Mouse (Mus musculus) liver, embryonic 11.5 days (tissue): Measurements from ENCODE around the gene Gdpd2. TPM values are rescaled to one million over a fixed set of nuclear protein-coding genes. Genes with fewer than 3 reads are reported as not detected.

Source experiments
- ATAC-seq: fragments of 200-750 bp; cut with Nextera tagmentation; replicated peaks from 2 replicates; pipeline ENCODE4 v1.8.0; 2017; ENCODE audit warnings: moderate number of reproducible peaks, mild to moderate bottlenecking, moderate TSS enrichment, moderate library complexity; ENCODE audit not compliant: low FRiP score
- DNase-seq: peaks from one replicate; pipeline ENCODE4 v3.0.0-alpha.2; 2017; ENCODE audit warnings: low spot score
- H3K27ac ChIP-seq: fragments of 300-500 bp; sonication (generic); 2 replicates; pipeline ENCODE4 v1.5.1; 2014; ENCODE audit warnings: mild to moderate bottlenecking, low read depth, low read length, control low read depth
- H3K27me3 ChIP-seq: fragments of 300-500 bp; sonication (generic); replicated peaks from 2 replicates; pipeline ENCODE4 v1.6.1; 2014; ENCODE audit warnings: low read length, mixed read lengths; ENCODE audit not compliant: control insufficient read depth, insufficient read depth
- H3K36me3 ChIP-seq: fragments of 300-500 bp; sonication (generic); 2 replicates; pipeline ENCODE4 v1.6.1; 2014; ENCODE audit warnings: mild to moderate bottlenecking, low read length, moderate library complexity, mixed read lengths; ENCODE audit not compliant: control insufficient read depth, insufficient read depth
- H3K4me1 ChIP-seq: fragments of 300-500 bp; sonication (generic); replicated peaks from 2 replicates; pipeline ENCODE4 v1.6.1; 2014; ENCODE audit warnings: low read length, mixed read lengths; ENCODE audit not compliant: control insufficient read depth, insufficient read depth
- H3K4me2 ChIP-seq: fragments of 300-500 bp; sonication (generic); 2 replicates; pipeline ENCODE4 v1.6.1; 2014; ENCODE audit warnings: mild to moderate bottlenecking, control low read depth, moderate library complexity
- H3K4me3 ChIP-seq: fragments of 300-500 bp; sonication (generic); 2 replicates; pipeline ENCODE4 v1.5.1; 2014; ENCODE audit warnings: low read depth, low read length, control low read depth
- H3K9ac ChIP-seq: fragments of 300-500 bp; sonication (generic); 2 replicates; pipeline ENCODE4 v1.6.1; 2014; ENCODE audit warnings: low read depth, low read length, control low read depth
- H3K9me3 ChIP-seq: fragments of 300-500 bp; sonication (generic); 2 replicates; pipeline ENCODE4 v1.6.1; 2016; ENCODE audit warnings: low read length, inconsistent platforms, mixed read lengths; ENCODE audit not compliant: control insufficient read depth
- WGBS: fragments of 180-500 bp; shearing (Covaris S2); extraction: QIAGEN DNeasy Blood & Tissue Kit; methylation state at CpG from one replicate; pipeline ENCODE4 v1.1.7; 2014; 5-methylcytosine and 5-hydroxymethylcytosine counted together
- polyA plus RNA-seq: library from polyadenylated mRNA; unstranded; fragments of >200 nt; fragmentation: Nextera tagmentation; extraction: Ambion mirVana; gene quantifications from 2 replicates; pipeline ENCODE4 v1.2.1, GENCODE M21; 2014

The Gdpd2 gene
- polyA plus RNA-seq, 1 experiment from 2014 or later, result 0.19 TPM

DNA sequence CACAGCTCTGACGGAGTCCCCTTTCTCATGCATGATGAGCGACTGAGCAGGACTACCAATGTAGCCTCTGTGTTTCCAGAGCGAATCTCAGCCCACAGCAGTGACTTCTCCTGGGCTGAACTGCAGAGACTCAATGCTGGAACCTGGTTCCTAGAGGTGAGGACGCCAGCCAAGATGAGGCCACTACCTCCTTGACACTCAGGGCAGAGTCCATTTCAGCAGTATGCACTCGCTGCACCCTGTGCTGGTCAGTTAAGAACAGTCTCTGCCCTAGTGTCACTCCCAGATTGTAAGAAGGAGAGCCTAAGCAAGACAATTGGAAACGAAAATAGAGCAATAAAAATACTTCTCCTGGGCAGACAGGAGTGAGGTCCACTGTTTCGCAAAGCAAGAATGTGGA lies 4.7 kb downstream of the Gdpd2 start:
- H3K9ac ChIP-seq, result no peak overlapping the region
- H3K4me3 ChIP-seq, result no peak overlapping the region
- no peak for DNase-seq
- no peak overlapping the region for H3K27ac ChIP-seq
- no peaks in the 10 kb centered on the region for H3K36me3 ChIP-seq
- no peaks in the 10 kb centered on the region for H3K9me3 ChIP-seq
- 69% methylated on average over 7 of the region's 7 CpGs for WGBS
- H3K4me1 ChIP-seq, result no peaks in the 10 kb centered on the region
- ATAC-seq, result no peak
- H3K27me3 ChIP-seq, result peaks cover 32% of the 10 kb centered on the region
- H3K4me2 ChIP-seq, result no peak overlapping the region

DNA sequence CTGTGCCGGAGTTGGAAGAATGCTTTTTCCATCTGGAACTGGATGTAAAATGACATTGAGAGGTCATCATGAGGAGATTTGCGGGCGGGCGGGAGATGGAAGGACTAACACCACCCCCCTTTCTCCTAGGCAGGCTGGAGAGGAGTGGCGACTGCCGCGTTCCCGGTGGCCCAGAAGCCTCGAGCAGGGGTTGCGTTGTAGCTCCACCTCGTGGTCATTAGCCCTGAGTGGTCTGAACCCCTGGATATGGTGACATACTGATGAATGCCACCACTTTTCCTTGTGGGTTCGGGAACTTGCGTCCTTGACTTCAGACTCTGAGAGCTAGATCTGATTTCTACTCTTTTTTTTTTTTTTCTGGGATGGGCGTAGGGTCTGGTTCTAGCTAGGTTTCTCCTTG lies 9.2 kb downstream of the Gdpd2 start:
- WGBS, result 24% methylated on average over 14 of the region's 14 CpGs
- H3K9ac ChIP-seq, result no peak overlapping the region
- no peak overlapping the region for H3K27ac ChIP-seq
- peak; percentile 33 for DNase-seq
- peak overlapping the region; percentile 48 for H3K4me2 ChIP-seq
- H3K4me1 ChIP-seq, result no peaks in the 10 kb centered on the region
- no peaks in the 10 kb centered on the region for H3K9me3 ChIP-seq
- no peaks in the 10 kb centered on the region for H3K36me3 ChIP-seq
- H3K27me3 ChIP-seq, result peaks cover 20% of the 10 kb centered on the region
- ATAC-seq, result no peak; the same call in 1 of the 2 replicates
- no peak overlapping the region for H3K4me3 ChIP-seq

DNA sequence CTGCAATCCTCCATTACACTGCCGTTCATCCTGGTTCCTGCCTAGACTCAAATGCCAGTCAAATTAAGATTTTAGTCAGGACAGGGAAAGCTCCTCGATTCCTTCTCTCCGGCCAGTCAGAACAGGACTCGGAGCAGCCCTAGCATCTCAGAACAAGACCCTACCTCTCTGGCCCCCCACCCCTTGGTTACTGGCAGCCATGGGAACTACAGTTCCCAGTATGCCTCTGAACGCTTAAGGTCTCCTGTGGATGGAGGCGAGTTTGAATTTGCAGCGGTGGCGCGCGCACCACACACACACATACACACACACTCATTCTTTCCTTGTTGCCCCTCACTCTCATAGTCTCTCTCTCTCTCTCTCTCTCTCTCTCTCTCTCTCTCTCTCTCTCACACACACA lies 9.8 kb downstream of the Gdpd2 start:
- no peaks in the 10 kb centered on the region for H3K4me1 ChIP-seq
- H3K27ac ChIP-seq, result no peak overlapping the region
- H3K4me3 ChIP-seq, result no peak overlapping the region
- peak overlapping the region; percentile 48 for H3K4me2 ChIP-seq
- no peaks in the 10 kb centered on the region for H3K36me3 ChIP-seq
- no peaks in the 10 kb centered on the region for H3K9me3 ChIP-seq
- ATAC-seq (no peak), DNase-seq (no peak)
- WGBS, result 27% methylated on average over 10 of the region's 10 CpGs
- H3K9ac ChIP-seq, result no peak overlapping the region
- peaks cover 14% of the 10 kb centered on the region for H3K27me3 ChIP-seq

DNA sequence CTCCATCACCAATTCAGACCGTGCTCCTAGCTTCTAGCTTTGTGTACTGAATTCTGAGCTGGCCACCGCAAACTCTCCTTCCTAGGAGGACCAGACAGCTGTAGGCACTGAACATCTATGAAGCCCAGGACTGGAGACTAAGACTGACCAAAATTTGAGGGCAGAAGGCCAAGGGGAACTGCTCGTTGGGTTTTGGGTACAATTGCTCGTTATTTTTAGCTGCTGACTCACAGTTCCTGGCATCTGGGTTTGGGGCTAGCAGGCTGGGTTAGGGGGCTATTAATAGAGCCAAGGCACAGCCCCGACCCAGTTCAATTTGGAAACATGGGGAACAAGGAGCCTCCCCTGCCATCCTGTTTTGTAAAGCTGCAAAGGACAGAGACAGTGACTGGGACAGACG lies 11.1 kb downstream of the Gdpd2 start:
- H3K27me3 ChIP-seq, result peaks cover 12% of the 10 kb centered on the region
- no peaks in the 10 kb centered on the region for H3K36me3 ChIP-seq
- WGBS, result 48% methylated on average over 6 of the region's 6 CpGs
- H3K4me3 ChIP-seq, result no peak overlapping the region
- no peak overlapping the region for H3K27ac ChIP-seq
- H3K4me2 ChIP-seq, result no peak overlapping the region
- no peaks in the 10 kb centered on the region for H3K4me1 ChIP-seq
- no peak overlapping the region for H3K9ac ChIP-seq
- DNase-seq, result no peak
- H3K9me3 ChIP-seq, result no peaks in the 10 kb centered on the region
- no peak for ATAC-seq

DNA sequence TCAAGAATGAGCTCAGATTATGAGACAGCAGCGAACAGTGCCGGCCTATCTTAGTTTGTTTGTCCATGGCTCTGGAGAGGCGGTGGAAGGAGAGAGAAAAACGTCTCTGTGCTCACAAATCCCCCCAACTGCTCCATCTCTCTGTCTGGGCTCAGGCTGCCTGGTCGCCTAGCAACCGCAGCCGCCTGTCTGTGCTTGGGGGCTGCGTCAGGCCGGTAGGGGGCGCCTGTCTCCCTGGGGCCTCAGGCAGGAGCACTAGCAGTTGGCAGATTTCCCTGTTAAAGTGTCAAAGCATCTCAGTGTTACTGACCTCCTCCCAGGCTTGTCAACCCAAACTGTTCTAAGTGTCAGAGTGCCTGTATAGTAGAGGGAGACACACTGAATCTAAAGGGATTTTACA lies 12.3 kb downstream of the Gdpd2 start:
- Histone ChIP-seq H3K4me1 (no peaks in the 10 kb centered on the region), H3K27me3 (peaks cover 8% of the 10 kb centered on the region; the same call in 1 of the 2 replicates), H3K36me3 (no peaks in the 10 kb centered on the region), H3K9me3 (no peaks in the 10 kb centered on the region), H3K27ac (no peak overlapping the region), H3K4me3 (no peak overlapping the region), H3K4me2 (no peak overlapping the region), H3K9ac (no peak overlapping the region)
- 15% methylated on average over 10 of the region's 10 CpGs for WGBS
- no peak for DNase-seq
- no peak for ATAC-seq

DNA sequence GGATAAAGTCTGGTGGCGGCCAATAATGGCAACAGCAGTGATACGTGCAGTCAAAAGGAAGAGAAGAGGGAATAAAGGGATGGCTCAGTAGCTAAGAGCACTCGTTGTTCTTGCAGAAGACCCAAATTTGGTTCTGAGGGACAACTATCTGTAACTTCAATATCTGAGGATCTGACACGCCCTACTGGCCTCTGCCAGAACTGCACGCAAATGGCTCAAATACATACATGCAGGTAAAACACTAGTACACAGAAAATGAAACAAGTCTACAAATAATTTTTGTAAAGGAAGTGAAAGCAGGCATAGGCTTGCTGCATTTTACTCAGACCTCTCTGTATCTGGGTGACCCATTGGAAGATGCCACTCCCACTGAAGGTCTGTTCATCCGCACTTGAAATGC lies 36.2 kb downstream of the Gdpd2 start:
- Histone ChIP-seq H3K4me1 (no peaks in the 10 kb centered on the region), H3K27ac (no peak overlapping the region), H3K36me3 (no peaks in the 10 kb centered on the region), H3K9ac (no peak overlapping the region), H3K4me3 (no peak overlapping the region), H3K9me3 (no peaks in the 10 kb centered on the region), H3K4me2 (no peak overlapping the region), H3K27me3 (peaks cover 24% of the 10 kb centered on the region)
- ATAC-seq, result no peak
- WGBS, result 82% methylated on average over 6 of the region's 6 CpGs
- DNase-seq, result no peak

DNA sequence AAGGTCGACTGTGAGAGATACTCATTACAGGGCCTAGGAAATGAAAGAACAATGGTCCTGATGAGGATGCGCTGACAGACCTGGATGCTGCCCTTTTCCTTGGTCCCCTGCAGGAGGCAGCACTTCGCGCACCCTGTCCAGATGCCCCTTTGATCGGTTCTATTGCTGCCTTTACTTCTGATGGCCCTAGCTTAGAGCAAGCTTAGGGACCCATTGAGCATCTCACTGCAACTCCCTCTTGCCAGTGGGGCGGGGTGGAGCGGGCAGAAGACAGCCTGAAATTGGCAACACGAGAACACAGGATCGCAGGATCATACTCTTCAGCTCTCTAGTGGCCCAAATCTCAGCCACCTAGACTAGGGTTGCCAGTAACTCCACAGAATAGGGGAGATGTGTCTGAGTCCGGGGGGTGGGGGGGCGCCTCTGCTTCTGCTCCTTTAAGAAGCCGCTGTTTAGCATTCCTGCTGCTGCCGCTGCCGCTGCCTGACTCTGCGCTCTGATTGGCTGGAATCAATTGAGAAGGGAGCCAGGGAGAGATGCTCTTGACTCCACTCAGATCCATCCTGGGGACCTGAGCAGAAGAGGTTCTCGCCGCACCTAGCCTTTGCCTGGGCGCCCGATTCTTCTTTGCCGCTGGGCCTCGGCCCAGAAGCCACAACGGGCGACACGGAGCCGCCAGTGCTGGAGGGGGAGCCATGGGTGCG lies 37.7 kb downstream of the Gdpd2 start, which contains the start of gene Dlg3:
Dlg3 (plus strand) TSS at position 542 of the 704 bp plus-strand sequence.
- ATAC-seq (no peak), DNase-seq (no peak)
- H3K36me3 ChIP-seq, result no peaks in the 10 kb centered on the region
- H3K4me3 ChIP-seq, result peak within 1 kb of the TSS; percentile 39
- no peak within 1 kb of the TSS for H3K27ac ChIP-seq
- H3K9ac ChIP-seq, result no peak within 1 kb of the TSS
- peak within 1 kb of the TSS; percentile 62 for H3K4me2 ChIP-seq
- H3K9me3 ChIP-seq, result no peaks in the 10 kb centered on the region
- WGBS, result 16% methylated on average over 18 of the region's 26 CpGs
- peaks cover 24% of the 10 kb centered on the region for H3K27me3 ChIP-seq
- no peaks in the 10 kb centered on the region for H3K4me1 ChIP-seq

DNA sequence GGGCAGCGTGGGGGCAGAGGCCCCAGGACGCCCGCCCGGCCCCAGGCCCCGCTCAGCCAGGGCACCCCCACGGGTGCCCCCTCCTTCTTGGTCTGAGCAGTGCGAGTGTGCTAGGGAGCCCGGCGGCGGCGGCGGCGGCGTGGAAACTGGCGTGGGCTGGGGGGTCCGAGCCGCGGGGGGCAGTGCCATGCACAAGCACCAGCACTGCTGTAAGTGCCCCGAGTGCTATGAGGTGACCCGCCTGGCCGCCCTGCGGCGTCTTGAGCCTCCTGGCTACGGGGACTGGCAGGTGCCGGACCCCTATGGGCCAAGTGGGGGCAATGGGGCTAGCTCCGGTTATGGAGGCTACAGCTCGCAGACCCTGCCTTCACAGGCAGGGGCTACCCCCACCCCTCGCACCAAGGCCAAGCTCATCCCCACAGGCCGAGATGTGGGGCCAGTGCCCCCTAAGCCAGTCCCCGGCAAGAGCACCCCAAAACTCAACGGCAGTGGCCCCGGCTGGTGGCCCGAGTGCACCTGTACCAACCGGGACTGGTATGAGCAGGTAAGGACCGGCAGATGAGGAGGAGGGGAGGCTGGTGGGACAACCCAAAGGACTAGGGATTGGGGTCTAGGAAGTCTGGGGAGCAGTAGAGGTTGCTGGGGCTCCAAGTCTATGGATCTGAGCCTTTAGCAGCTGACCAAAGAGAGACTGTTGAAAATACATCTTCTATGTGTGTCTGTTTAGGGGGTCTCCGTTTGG lies 38.4 kb downstream of the Gdpd2 start:
- Histone ChIP-seq H3K4me3 (peak overlapping the region; percentile 39), H3K27me3 (peaks cover 24% of the 10 kb centered on the region), H3K36me3 (no peaks in the 10 kb centered on the region), H3K9me3 (no peaks in the 10 kb centered on the region), H3K4me1 (no peaks in the 10 kb centered on the region), H3K27ac (no peak overlapping the region), H3K9ac (no peak overlapping the region), H3K4me2 (peak overlapping the region; percentile 62)
- DNase-seq, result no peak
- ATAC-seq, result no peak
- 34% methylated on average over 27 of the region's 36 CpGs for WGBS

DNA sequence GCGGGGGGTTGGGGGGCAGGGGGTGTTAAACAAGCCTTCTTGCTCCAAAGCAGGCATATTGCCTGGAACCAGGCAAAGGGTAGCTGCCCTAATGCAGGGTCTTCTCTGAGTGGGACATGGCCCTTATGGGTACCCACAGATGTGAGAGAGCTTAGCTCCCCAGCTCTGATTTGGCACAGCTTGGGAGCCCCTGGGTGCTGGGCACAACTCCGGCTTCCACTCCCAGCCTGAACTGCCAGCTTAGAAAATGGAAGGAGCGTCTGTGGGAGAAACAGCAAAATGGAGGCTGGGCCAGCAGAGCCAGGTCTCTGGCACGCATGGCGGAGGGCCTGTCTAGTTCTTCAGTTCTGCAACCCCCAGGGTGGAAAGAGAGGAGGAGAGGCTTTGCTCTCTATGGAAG lies 39.6 kb downstream of the Gdpd2 start:
- ATAC-seq (no peak), DNase-seq (no peak)
- Histone ChIP-seq H3K4me3 (no peak overlapping the region), H3K4me2 (no peak overlapping the region), H3K27me3 (peaks cover 24% of the 10 kb centered on the region), H3K9me3 (no peaks in the 10 kb centered on the region), H3K27ac (no peak overlapping the region), H3K36me3 (no peaks in the 10 kb centered on the region), H3K9ac (no peak overlapping the region), H3K4me1 (no peaks in the 10 kb centered on the region)
- 86% methylated on average over 5 of the region's 5 CpGs for WGBS
